Mouse (Mus musculus) myocyte (in vitro differentiated cells): Measurements from ENCODE around the gene B4galt3.

Experiments
- CEBPB ChIP-seq: IDR thresholded peaks from 2 replicates; pipeline ENCODE4 v1.6.1; 2011; ENCODE audit warnings: mild to moderate bottlenecking, moderate library complexity; ENCODE audit not compliant: poor library complexity, insufficient read depth, severe bottlenecking
- E2F4 ChIP-seq: IDR thresholded peaks from one replicate; pipeline ENCODE4 v1.6.1; 2011; ENCODE audit warnings: mild to moderate bottlenecking, control low read depth, moderate library complexity; ENCODE audit not compliant: insufficient read depth
- MAX ChIP-seq: IDR thresholded peaks from one replicate; pipeline ENCODE4 v1.6.1; 2011; ENCODE audit warnings: low read depth, mild to moderate bottlenecking, control low read depth
- MYOD1 ChIP-seq, 3 experiments: IDR thresholded peaks; one replicate each; pipeline ENCODE4 v1.6.1; 2011; ENCODE audit warnings: control low read depth in 2 of 3, low read depth in 2 of 3, mild to moderate bottlenecking in 2 of 3, moderate library complexity in 1 of 3; ENCODE audit not compliant: insufficient read length in 2 of 3, control insufficient read depth in 1 of 3
- POLR2A ChIP-seq: IDR thresholded peaks from one replicate; pipeline ENCODE4 v1.6.1; 2011; ENCODE audit warnings: low read depth, mild to moderate bottlenecking, control low read depth, moderate library complexity; ENCODE audit not compliant: insufficient read length
- TCF12 ChIP-seq: IDR thresholded peaks from one replicate; pipeline ENCODE4 v1.6.1; 2011; ENCODE audit warnings: mild to moderate bottlenecking, control low read depth; ENCODE audit not compliant: poor library complexity, insufficient read depth, severe bottlenecking
- TCF3 ChIP-seq: IDR thresholded peaks from one replicate; pipeline ENCODE4 v1.6.1; 2011; ENCODE audit warnings: low read depth, control low read depth; ENCODE audit not compliant: insufficient read length
- USF1 ChIP-seq: IDR thresholded peaks from one replicate; pipeline ENCODE4 v1.6.1; 2011; ENCODE audit warnings: low read depth, mild to moderate bottlenecking, control low read depth, moderate library complexity

- TF ChIP-seq MYOD1 (IDR thresholded peaks at IDR 0.05; ENCODE audit: control insufficient read depth in 1 of 3, insufficient read length in 2 of 3, low read depth in 2 of 3) (no peak), CEBPB (no peak), USF1 (no peak), POLR2A (no peak), E2F4 (no peak), TCF3 (no peak), MAX (no peak), TCF12 (no peak)
Measured at GRCm38 (mm10) chr1:171295063-171295402, 24.9 kb downstream of the B4galt3 start.
